Mouse (Mus musculus) Patski (cell line): ENCODE measurements around the gene Robo1. TPM values are rescaled to one million over a fixed set of nuclear protein-coding genes. Genes with fewer than 3 reads are reported as not detected.

Experiments
- ATAC-seq: fragments of 100-300 bp; one replicate; pipeline ENCODE4 v1.8.0; 2021
- CTCF ChIA-PET: fragments of 350-600 bp; sonication (Branson Sonifier 250); formaldehyde crosslinking; loops from one replicate; lab custom pipeline; 2022; ENCODE audit warnings: inconsistent platforms; lab: Charles Lee
- POLR2A ChIA-PET: fragments of 350-600 bp; sonication (Branson Sonifier 250); formaldehyde crosslinking; loops from one replicate; lab custom pipeline; 2022; ENCODE audit warnings: antibody characterized with exemption, inconsistent platforms; lab: Charles Lee
- DNase-seq: peaks from one replicate; pipeline ENCODE4 v3.0.0-alpha.2; 2011; ENCODE audit warnings: low read depth, low spot score
- H3K27me3 ChIP-seq: fragments of 371-371 bp; one replicate; pipeline ENCODE4 v1.5.1; 2021
- CTCF ChIP-seq: fragments of 100-300 bp; IDR thresholded peaks from one replicate; pipeline ENCODE4 v1.5.1; 2021
- in situ Hi-C: fragments of 300-500 bp; cut with MboI; formaldehyde crosslinking; loops from 3 replicates; pipeline ENCODE4 v1.11.1; 2018; ENCODE audit warnings: low pct_unique_long_range_greater_than_20kb, mixed read lengths
- polyA plus RNA-seq: library from polyadenylated mRNA; unstranded; gene quantifications from one replicate; pipeline ENCODE4 v1.2.3, GENCODE M21; 2021

Gene Robo1
- polyA plus RNA-seq, 1 experiment from 2014 or later = not detected

GRCm38 (mm10) chr16:72765128-72765913 lies 457.2 kb downstream of the Robo1 start:
- no peak for DNase-seq
- ChIA-PET POLR2A (no interaction called here), CTCF (interaction anchor here (1.5 kb wide), 1 partner anchor 19 kb away, joined by 3 read pairs; no protein-coding TSS in a partner anchor)
- TF ChIP-seq CTCF = no peak
- no peak for ATAC-seq
- in situ Hi-C loops = no loop called here
- H3K27me3 ChIP-seq = no peaks in the 10 kb centered on the region

GRCm38 (mm10) chr16:72769214-72769834 lies 461.2 kb downstream of the Robo1 start:
- in situ Hi-C loops = no loop called here
- TF ChIP-seq CTCF = no peak
- ATAC-seq (no peak), DNase-seq (no peak)
- ChIA-PET POLR2A (interaction anchor here (0.5 kb wide), 1 partner anchor 13 kb away, joined by 3 read pairs; no protein-coding TSS in a partner anchor), CTCF (no interaction called here)
- no peaks in the 10 kb centered on the region for H3K27me3 ChIP-seq

GRCm38 (mm10) chr16:72772348-72772747 lies 464.2 kb downstream of the Robo1 start:
- TF ChIP-seq CTCF = no peak
- DNase-seq (no peak), ATAC-seq (no peak)
- H3K27me3 ChIP-seq = peaks cover 3% of the 10 kb centered on the region
- in situ Hi-C loops = no loop called here
- ChIA-PET POLR2A (no interaction called here), CTCF (no interaction called here)

GRCm38 (mm10) chr16:72773034-72773433 lies 464.9 kb downstream of the Robo1 start:
- no peak for TF ChIP-seq CTCF
- CTCF ChIA-PET = no interaction called here
- DNase-seq = no peak
- in situ Hi-C loops = no loop called here
- POLR2A ChIA-PET = no interaction called here
- peaks cover 3% of the 10 kb centered on the region for H3K27me3 ChIP-seq
- no peak for ATAC-seq

- CTCF ChIA-PET = no interaction called here
- POLR2A ChIA-PET = no interaction called here
- no peak for ATAC-seq
- peaks cover 3% of the 10 kb centered on the region for H3K27me3 ChIP-seq
- in situ Hi-C loops = no loop called here
- no peak for TF ChIP-seq CTCF
- no peak for DNase-seq
These were observed 470.4 kb downstream of the Robo1 start for GRCm38 (mm10) chr16:72778520-72778919.

GRCm38 (mm10) chr16:72782171-72782570 lies 474.1 kb downstream of the Robo1 start:
- H3K27me3 ChIP-seq = no peaks in the 10 kb centered on the region
- DNase-seq = no peak
- in situ Hi-C loops = no loop called here
- no peak for ATAC-seq
- no peak for TF ChIP-seq CTCF
- POLR2A ChIA-PET = interaction anchor here (0.7 kb wide), 1 partner anchor 12 kb away, joined by 3 read pairs; no protein-coding TSS in a partner anchor
- CTCF ChIA-PET = no interaction called here

GRCm38 (mm10) chr16:72786079-72786478 lies 478.0 kb downstream of the Robo1 start:
- ChIA-PET POLR2A (no interaction called here), CTCF (no interaction called here)
- in situ Hi-C loops = no loop called here
- ATAC-seq (no peak), DNase-seq (no peak)
- no peak for TF ChIP-seq CTCF
- H3K27me3 ChIP-seq = no peaks in the 10 kb centered on the region

- TF ChIP-seq CTCF = no peak
These were observed 478.5 kb downstream of the Robo1 start for GRCm38 (mm10) chr16:72786636-72787035.

GRCm38 (mm10) chr16:72788017-72788416 lies 479.9 kb downstream of the Robo1 start:
- no peak for TF ChIP-seq CTCF
- ChIA-PET POLR2A (no interaction called here), CTCF (no interaction called here)
- no peak for ATAC-seq
- in situ Hi-C loops = no loop called here
- H3K27me3 ChIP-seq = no peaks in the 10 kb centered on the region
- DNase-seq = no peak

More at GRCm38 (mm10) chr16:72786636-72787035, 478.5 kb downstream of the Robo1 start:
- in situ Hi-C loops = no loop called here
- H3K27me3 ChIP-seq = no peaks in the 10 kb centered on the region
- POLR2A ChIA-PET = no interaction called here
- DNase-seq = no peak
- ATAC-seq = no peak
- CTCF ChIA-PET = no interaction called here

GRCm38 (mm10) chr16:72791181-72791705 lies 483.1 kb downstream of the Robo1 start:
- TF ChIP-seq CTCF = no peak
- DNase-seq (no peak), ATAC-seq (no peak)
- CTCF ChIA-PET = no interaction called here
- in situ Hi-C loops = no loop called here
- no peaks in the 10 kb centered on the region for H3K27me3 ChIP-seq
- POLR2A ChIA-PET = no interaction called here
